In the genomic region with DNA sequence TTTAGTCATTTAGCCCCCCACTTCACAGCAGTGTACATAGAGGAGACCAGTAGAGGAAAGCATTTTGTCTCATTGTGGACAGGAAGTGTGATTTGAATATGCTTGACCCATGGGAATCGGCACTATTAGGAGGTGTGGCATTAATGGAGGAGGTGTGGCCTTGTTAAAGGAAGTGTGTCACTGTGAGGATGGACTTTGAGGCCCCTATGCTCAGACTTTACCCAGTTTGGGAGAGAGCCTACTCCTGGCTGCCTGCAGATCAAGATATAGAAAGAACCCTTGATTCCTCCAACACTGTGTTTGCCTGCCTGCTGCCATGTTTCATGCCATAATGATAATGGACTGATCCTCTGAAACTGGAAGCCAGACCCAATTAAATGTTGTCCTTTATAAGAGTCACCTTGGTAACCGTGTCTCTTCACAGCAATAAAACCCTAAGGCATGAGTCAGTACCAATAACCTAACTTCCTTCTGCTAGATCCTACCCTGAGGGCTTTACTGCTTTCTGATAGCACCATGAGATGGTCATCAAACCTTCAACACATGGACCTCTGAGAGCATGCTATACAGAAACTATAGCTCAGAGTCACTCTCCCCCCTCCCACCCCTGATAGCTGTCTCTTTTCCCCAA, we compare ENCODE assay signal across 16 mouse cellular contexts.
"Had no signal": no experiment of that assay in that cellular context is flagged by ENCODE, and none has a peak within 500 bp of the region (broad histone marks: within the 10 kb centered on the region; RNA-seq: fewer than 3 reads in every experiment).

No protein-coding gene starts in this region.

- H3K4me1 ChIP-seq: stomach, embryonic 15.5 days had no signal

- H3K9ac ChIP-seq: neural tube, embryonic 13.5 days; neural tube, embryonic 15.5 days; stomach, embryonic 15.5 days had no signal

- H3K36me3 ChIP-seq: neural tube, embryonic 13.5 days; neural tube, embryonic 15.5 days; stomach, embryonic 15.5 days had no signal

- H3K4me2 ChIP-seq: neural tube, embryonic 13.5 days; neural tube, embryonic 15.5 days; stomach, embryonic 15.5 days had no signal

- DNase-seq: retina, postnatal 1 day; right cerebral cortex, adult 18-20 months; right cerebral cortex, postnatal 14 days; right cerebral cortex, postnatal 25 days; right cerebral cortex, postnatal 4 days; spleen, adult 18-20 months; thymus, adult 18-20 months; thymus, adult 2 months; thymus, postnatal 14 days; thymus, postnatal 25 days; thymus, postnatal 36 days; thymus, postnatal 4 days had no signal

- H3K27ac ChIP-seq: neural tube, embryonic 13.5 days; neural tube, embryonic 15.5 days; stomach, embryonic 15.5 days; stomach, postnatal 0 days had no signal

- H3K27me3 ChIP-seq: neural tube, embryonic 13.5 days; neural tube, embryonic 15.5 days; stomach, embryonic 15.5 days had no signal

- H3K9me3 ChIP-seq: neural tube, embryonic 13.5 days; neural tube, embryonic 15.5 days; stomach, embryonic 15.5 days had no signal

- H3K4me3 ChIP-seq: neural tube, embryonic 13.5 days; neural tube, embryonic 15.5 days; stomach, embryonic 15.5 days had no signal
